Mouse (Mus musculus) layer of hippocampus, postnatal 10 days (tissue): ENCODE measurements around the gene 4930562C15Rik. TPM values are rescaled to one million over a fixed set of nuclear protein-coding genes. Genes with fewer than 3 reads are reported as not detected.

Experiments used
- DNase-seq, 2 experiments: peaks; one replicate each; pipeline ENCODE4 v3.0.0; 2021; ENCODE audit warnings: low spot score in 2 of 2
- total RNA-seq, 2 experiments: library from RNA; stranded (reverse); gene quantifications; 2 replicates each; pipeline ENCODE4 v1.2.3; 2021

4930562C15Rik gene
- total RNA-seq, 2 experiments from 2014 or later, result not detected

DNA sequence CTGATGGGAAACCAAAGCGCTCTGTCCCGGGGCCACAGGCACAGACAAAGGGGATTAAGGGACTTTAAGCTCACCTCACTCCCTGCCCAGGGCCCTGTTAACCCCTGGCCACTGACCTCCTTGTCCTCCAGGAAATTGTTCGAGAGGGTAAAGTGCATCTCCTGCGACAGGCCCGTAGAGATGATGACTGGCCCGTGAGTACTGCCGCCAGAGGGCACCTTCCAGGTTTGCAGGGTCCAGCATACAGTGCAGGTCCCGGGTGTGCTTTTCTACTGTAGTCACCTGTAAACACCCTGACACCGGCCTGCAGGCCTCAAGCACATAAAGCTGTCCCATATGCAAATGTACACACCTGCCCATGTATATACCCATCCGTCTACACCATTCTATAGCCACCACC is 26.2 kb downstream of the 4930562C15Rik start:
- DNase-seq, result no peak

GRCm38 (mm10) chr16:4862863-4863483 is 27.8 kb downstream of the 4930562C15Rik start:
- DNase-seq, result peak; percentile 68 to 76

GRCm38 (mm10) chr16:4863742-4864141 is 28.5 kb downstream of the 4930562C15Rik start:
- DNase-seq, result no peak

DNA sequence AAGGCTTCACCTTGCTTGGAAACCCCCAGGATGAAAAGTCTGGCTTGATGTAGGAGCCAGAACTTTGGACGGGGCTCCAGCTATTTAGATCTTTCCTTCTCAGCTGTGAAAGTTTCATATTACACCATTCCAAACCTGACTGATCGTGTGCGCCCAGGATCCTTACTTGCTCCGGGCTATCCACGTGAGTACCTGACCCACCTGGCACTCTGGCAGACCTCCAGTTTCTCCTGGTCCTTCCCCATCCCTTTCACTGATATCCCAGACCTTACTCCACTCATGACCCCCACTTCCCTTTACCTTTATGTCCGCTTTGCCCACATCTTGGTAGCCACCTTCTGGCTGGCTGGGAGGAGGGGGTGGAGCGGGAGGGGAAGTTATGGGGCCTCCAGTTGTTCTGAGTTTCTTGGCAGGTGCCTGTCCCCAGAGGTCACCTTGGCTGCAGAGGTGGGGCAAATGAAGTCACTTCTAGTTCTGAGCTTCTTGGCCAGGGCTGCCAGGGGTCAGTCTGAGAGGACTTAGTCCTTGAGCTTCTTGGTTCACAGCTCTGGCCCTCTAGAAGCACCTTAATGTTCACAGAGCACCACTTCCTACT is 31.0 kb downstream of the 4930562C15Rik start:
- DNase-seq, result no peak

- no peak for DNase-seq
Measured at GRCm38 (mm10) chr16:4870490-4870889, 35.3 kb downstream of the 4930562C15Rik start.

- no peak for DNase-seq
Measured at GRCm38 (mm10) chr16:4871926-4872325, 36.7 kb downstream of the 4930562C15Rik start.

DNA sequence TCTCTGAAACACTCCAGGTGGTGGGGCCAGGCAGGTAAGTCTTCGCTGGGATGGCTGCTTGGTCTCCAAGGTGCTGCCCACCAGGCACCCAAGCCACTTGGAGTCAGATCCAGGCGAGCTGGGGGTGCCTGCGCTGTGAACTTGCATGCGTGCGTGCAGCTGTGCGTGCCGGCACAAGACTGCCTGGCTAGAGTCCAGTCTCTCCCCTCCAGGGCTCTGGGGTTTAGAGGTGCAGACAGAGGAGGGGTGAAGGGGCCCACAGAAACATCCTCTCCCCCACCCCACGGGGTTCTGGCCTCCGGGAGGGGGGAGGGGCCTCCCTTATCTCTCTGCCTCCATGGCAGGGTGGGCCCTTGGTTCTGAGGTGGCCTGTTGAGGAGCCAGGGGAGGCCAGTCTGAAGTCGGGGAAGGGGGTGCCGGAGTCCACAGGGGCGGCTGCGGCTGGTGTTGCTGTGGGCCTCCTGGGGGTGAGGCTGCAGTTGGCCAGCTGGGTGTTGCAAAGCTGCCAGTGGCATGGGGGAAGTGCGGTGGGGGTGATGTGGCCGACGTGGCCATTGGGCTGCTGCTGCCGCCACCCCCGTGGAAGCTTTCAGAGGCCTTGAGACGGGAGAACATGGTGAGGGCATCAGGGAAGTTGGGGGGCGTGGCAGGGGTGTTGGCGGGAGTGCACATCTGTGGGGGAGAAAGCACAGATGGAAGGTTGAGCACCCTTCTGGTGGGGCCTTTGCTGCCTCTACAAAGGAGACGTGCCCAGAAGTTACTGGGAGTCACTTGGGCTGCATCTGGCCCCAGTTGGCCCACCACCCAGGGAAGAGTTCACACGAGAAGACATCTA is 40.2 kb downstream of the 4930562C15Rik start:
- DNase-seq, result no peak

GRCm38 (mm10) chr16:4876033-4876680 is 40.9 kb downstream of the 4930562C15Rik start:
- peak; percentile 72 to 80 for DNase-seq

DNA sequence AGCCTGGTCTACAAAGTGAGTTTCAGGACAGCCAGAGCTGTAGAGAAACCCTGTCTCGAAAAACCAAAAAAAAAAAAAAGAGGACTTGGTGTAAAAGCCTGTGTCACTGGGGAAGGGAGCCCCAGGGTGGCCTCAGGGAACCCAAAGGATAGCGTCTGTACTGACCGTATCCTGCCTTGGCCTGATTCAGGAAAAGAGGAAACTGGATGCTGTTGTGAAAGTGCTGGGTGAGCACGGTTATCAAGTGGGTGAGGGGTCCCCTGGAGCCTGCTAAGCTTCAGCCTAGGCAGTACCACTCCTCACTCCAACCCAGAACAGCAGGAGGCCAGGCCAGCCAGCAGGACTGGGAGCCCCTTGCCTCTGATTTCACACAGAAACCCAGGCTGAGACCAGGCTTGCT is 42.0 kb downstream of the 4930562C15Rik start:
- DNase-seq, result no peak

GRCm38 (mm10) chr16:4877701-4878100 is 42.5 kb downstream of the 4930562C15Rik start:
- DNase-seq, result no peak

GRCm38 (mm10) chr16:4878192-4878885 is 43.1 kb downstream of the 4930562C15Rik start:
- DNase-seq, result no peak

DNA sequence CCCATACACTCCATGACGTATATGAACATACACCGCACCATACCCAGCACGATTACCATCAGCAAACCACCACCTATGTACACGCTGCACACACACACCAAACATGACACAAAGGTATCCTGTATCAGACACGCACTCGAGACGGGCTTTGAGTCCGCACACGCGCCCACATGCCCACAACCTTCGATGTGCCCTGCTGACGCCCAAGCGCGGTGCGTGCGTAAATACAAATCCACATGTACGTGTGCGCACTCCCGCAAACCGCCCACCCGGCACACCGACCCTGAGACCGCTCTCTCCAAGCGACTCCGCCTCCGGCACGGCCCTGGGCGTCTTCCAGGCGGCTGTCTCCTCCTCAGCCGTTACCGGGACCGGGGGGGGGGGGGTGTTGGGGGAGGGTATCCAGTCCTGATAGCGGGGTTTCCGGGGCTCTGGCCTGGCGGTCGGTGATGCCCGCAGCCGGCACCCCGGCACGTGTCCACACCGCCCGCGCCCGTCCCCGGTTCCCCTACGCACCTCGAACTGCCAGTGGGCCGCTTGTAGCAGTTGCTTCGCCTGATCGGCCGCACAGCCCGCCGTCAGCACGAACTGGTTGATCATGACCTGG is 44.0 kb downstream of the 4930562C15Rik start:
- DNase-seq, result peak in 1 of 2 experiments; percentile 47

GRCm38 (mm10) chr16:4879708-4880124 is 44.5 kb downstream of the 4930562C15Rik start:
- DNase-seq, result peak; percentile 85 to 90

GRCm38 (mm10) chr16:4880136-4880825 is 45.1 kb downstream of the 4930562C15Rik start, which contains the start of gene Ubald1:
TSS of gene Ubald1 (minus strand) at chr16:4880315.
- peak; percentile 95 to 97 for DNase-seq

GRCm38 (mm10) chr16:4881400-4882351 is 46.5 kb downstream of the 4930562C15Rik start:
- DNase-seq, result no peak

GRCm38 (mm10) chr16:4884930-4885329 is 49.7 kb downstream of the 4930562C15Rik start:
- no peak for DNase-seq

DNA sequence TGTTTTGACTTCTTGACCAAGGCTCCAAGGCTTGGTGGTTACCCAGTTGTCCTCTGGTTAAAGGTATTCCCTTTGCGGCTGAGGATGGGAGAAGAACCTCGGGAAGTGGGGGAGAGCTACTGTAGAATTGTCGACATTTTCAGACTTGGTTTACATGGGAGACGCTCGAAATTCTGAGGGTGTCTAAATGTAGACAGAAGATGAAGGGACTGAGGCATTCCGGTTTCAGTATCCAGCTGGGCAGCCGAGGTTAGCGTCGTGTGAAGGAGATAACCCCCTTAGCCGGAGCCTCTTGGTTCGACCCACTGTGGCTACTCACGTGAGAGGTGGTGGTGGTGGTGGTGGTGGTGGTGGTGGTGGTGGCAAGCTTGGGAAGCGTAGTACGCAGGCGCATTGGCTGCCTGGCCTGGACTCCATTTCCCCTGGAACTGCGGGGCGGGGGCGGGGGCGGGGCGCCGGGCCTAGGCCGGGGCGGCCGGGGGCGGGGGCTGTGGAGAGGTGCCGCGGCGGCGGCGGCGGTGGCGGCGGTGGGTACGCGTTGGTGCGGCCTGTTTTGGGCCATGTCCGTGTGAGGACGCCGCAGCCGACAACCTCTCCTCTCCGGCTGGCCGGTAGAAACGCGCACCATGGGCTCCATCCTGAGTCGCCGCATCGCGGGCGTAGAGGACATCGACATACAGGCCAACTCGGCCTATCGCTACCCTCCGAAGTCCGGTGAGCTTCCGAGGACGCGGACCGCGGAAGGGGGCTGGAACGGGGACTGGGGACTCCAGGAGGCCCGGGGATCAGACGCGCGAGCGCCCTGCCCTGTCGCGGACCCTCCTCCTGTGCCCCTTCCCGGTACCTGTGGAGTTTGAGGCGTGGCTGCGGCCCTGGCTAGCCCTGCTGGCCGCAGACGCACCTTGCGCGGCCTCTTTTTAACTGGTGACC is 50.8 kb downstream of the 4930562C15Rik start, which contains the start of gene Mgrn1:
Gene Mgrn1 (plus strand): TSS at position 490 of the 930 bp plus-strand sequence.
- peak; percentile 82 to 90 for DNase-seq

GRCm38 (mm10) chr16:4886690-4887020 is 51.4 kb downstream of the 4930562C15Rik start:
- DNase-seq, result no peak
